Mouse (Mus musculus): ENCODE data around the gene Tspan3. TPM values are rescaled to one million over a fixed set of nuclear protein-coding genes. Genes with fewer than 3 reads are reported as not detected.

The Tspan3 gene
- polyA plus RNA-seq, 1 experiment from 2014 or later: 533 TPM

DNA sequence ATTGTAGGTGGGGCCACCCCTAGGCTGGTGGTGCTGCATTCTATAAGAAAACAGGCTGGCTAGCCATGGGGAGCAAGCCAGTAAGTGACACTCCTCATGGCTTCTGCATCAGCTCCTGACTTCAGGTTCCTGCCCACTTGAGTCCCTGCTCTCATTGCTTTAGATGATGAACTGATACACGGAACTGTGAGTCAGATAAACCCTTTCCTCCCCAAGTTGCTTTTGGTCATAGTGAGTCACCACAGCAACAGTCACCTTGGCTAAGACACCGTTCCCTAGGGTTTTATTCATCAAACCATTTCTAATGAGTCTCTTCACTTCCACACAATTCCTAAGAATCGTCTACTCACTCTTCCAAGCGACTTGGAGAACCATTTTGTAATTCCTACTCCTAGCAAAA is 31.6 kb upstream of the Tspan3 start:
- H3K4me3 ChIP-seq (ENCODE audit: low read length): no peak overlapping the region
- H3K27ac ChIP-seq (ENCODE audit: low read depth, low read length): no peak overlapping the region
- H3K27me3 ChIP-seq (ENCODE audit: control insufficient read depth, insufficient read depth, low read length): no peaks in the 10 kb centered on the region
- H3K9ac ChIP-seq (ENCODE audit: low read depth, low read length): no peak overlapping the region
- no peak for ATAC-seq (ENCODE audit: low FRiP score, low TSS enrichment)
- no peaks in the 10 kb centered on the region for H3K36me3 ChIP-seq (ENCODE audit: control insufficient read depth, insufficient read depth, low read length)
- WGBS: 79% methylated on average over 4 of the region's 4 CpGs
- no peaks in the 10 kb centered on the region for H3K9me3 ChIP-seq (ENCODE audit: control insufficient read depth, low read length)
- no peaks in the 10 kb centered on the region; the same call in 1 of the 2 replicates for H3K4me1 ChIP-seq (ENCODE audit: control insufficient read depth, insufficient read depth, low read length)
- H3K4me2 ChIP-seq (replicated peaks; ENCODE audit: low read depth, low read length): no peak overlapping the region

GRCm38 (mm10) chr9:56195193-56195592 is 29.9 kb upstream of the Tspan3 start:
- Histone ChIP-seq H3K27ac (ENCODE audit: low read depth, low read length) (no peak overlapping the region), H3K4me3 (ENCODE audit: low read length) (no peak overlapping the region), H3K9me3 (ENCODE audit: control insufficient read depth, low read length) (no peaks in the 10 kb centered on the region), H3K9ac (ENCODE audit: low read depth, low read length) (no peak overlapping the region), H3K27me3 (ENCODE audit: control insufficient read depth, insufficient read depth, low read length) (no peaks in the 10 kb centered on the region), H3K4me1 (ENCODE audit: control insufficient read depth, insufficient read depth, low read length) (no peaks in the 10 kb centered on the region; the same call in 1 of the 2 replicates), H3K36me3 (ENCODE audit: control insufficient read depth, insufficient read depth, low read length) (no peaks in the 10 kb centered on the region), H3K4me2 (replicated peaks; ENCODE audit: low read depth, low read length) (no peak overlapping the region)
- WGBS: 33% methylated on average over 3 of the region's 3 CpGs
- ATAC-seq (ENCODE audit: low FRiP score, low TSS enrichment): 0 out of 2 replicates have a peak, but pooled peaks have one; percentile 8

DNA sequence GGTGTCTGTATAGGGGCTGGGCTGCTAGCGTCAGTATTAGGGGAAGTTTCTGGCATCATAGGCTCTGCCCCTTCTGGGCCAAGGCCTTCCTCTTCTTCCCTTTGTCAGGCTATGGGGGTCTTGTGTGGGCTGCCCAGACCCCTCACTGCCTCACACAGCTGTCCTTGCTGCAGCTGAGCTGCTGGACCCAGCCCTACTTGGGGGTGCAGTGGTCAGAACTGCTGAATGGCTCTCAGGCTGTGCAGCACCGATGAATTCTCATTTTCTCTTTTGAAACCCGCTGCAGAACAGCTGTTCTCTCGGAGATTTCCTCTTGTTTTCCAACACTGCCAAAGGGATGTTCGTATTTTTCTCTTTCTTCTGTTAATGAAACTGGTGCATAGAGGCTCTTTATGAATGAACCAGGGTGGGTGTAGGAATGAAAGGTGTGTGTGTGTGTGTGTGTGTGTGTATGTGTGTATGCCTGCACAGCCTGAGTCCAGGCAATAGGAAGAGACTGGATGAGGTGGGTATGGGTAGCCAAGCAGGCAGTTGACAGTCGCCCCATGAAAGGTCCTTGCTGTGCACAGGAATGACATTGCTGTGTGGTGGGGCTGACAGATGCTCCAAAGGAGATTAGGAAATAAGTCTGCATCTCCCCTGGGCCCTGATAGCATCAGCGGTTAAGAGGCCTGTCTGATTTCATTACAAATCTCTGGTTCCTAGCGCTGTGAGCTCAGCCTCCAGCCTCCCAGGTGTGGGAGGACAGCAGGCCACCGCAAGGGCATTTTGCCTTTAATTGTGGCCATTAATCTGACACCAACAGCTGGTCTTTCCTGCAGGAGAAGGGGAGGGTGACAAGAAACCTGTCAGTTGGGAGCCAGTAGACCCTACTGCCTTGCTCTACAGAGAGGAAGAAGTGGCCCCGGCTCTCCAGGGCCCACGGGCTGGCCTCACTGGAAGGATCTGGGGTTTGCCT is 26.5 kb upstream of the Tspan3 start:
- ATAC-seq (ENCODE audit: low FRiP score, low TSS enrichment): peak; percentile 77

DNA sequence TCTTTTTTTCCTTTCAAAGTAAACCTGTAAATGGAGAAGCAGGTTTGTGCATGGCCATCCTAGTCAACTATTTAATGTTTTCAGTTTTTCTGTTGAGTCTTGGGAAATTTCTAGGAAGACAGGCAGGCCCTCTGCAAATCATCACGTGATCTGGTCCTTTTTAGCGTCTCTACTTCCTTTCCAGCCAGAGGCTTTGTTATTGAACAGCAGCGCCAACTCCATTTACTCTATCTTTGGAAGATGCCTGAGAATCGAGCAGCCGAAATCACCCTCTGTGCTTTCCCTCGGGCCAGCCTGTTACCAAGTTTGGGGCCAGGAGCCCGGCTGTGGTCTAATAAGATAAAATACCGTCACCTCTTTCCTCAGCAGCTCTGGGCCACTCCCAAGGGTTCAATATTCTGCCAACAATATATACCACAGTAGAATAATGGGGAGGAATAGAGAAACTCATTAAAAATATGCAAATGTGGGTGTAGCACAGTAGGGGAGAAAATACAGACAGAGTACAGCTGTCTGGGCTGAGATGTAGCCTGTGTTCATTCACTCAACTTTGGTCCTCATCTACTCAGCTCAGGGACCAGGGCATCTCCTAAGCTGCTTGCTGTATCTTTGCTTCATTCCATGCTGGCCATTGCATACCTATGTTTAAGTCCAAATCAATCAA is 15.0 kb upstream of the Tspan3 start:
- no peak for ATAC-seq (ENCODE audit: low FRiP score, low TSS enrichment)
- Histone ChIP-seq H3K4me1 (ENCODE audit: control insufficient read depth, insufficient read depth, low read length) (0 out of 2 replicates have a peak, but pooled peaks cover 3% of the 10 kb centered on the region), H3K9me3 (ENCODE audit: control insufficient read depth, low read length) (no peaks in the 10 kb centered on the region), H3K4me3 (ENCODE audit: low read length) (no peak overlapping the region), H3K4me2 (replicated peaks; ENCODE audit: low read depth, low read length) (no peak overlapping the region), H3K9ac (ENCODE audit: low read depth, low read length) (no peak overlapping the region), H3K36me3 (ENCODE audit: control insufficient read depth, insufficient read depth, low read length) (no peaks in the 10 kb centered on the region), H3K27ac (ENCODE audit: low read depth, low read length) (no peak overlapping the region), H3K27me3 (ENCODE audit: control insufficient read depth, insufficient read depth, low read length) (no peaks in the 10 kb centered on the region)
- WGBS: 52% methylated on average over 8 of the region's 8 CpGs

More for the DNA sequence above, 26.5 kb upstream of the Tspan3 start:
- no peak overlapping the region for H3K9ac ChIP-seq (ENCODE audit: low read depth, low read length)
- no peaks in the 10 kb centered on the region; the same call in 1 of the 2 replicates for H3K4me1 ChIP-seq (ENCODE audit: control insufficient read depth, insufficient read depth, low read length)
- H3K27ac ChIP-seq (ENCODE audit: low read depth, low read length): no peak overlapping the region
- H3K27me3 ChIP-seq (ENCODE audit: control insufficient read depth, insufficient read depth, low read length): no peaks in the 10 kb centered on the region
- no peak overlapping the region for H3K4me3 ChIP-seq (ENCODE audit: low read length)
- H3K36me3 ChIP-seq (ENCODE audit: control insufficient read depth, insufficient read depth, low read length): no peaks in the 10 kb centered on the region
- H3K4me2 ChIP-seq (replicated peaks; ENCODE audit: low read depth, low read length): no peak overlapping the region
- no peaks in the 10 kb centered on the region for H3K9me3 ChIP-seq (ENCODE audit: control insufficient read depth, low read length)
- WGBS: 23% methylated on average over 11 of the region's 11 CpGs

- Histone ChIP-seq H3K36me3 (ENCODE audit: control insufficient read depth, insufficient read depth, low read length) (no peaks in the 10 kb centered on the region), H3K27ac (ENCODE audit: low read depth, low read length) (no peak overlapping the region), H3K4me2 (replicated peaks; ENCODE audit: low read depth, low read length) (no peak overlapping the region), H3K9ac (ENCODE audit: low read depth, low read length) (no peak overlapping the region), H3K9me3 (ENCODE audit: control insufficient read depth, low read length) (no peaks in the 10 kb centered on the region), H3K27me3 (ENCODE audit: control insufficient read depth, insufficient read depth, low read length) (no peaks in the 10 kb centered on the region), H3K4me1 (ENCODE audit: control insufficient read depth, insufficient read depth, low read length) (0 out of 2 replicates have a peak, but pooled peaks cover 3% of the 10 kb centered on the region), H3K4me3 (ENCODE audit: low read length) (no peak overlapping the region)
- 73% methylated on average over 6 of the region's 6 CpGs for WGBS
- ATAC-seq (ENCODE audit: low FRiP score, low TSS enrichment): peak; percentile 62
Measured at GRCm38 (mm10) chr9:56179416-56180117, 14.3 kb upstream of the Tspan3 start.

GRCm38 (mm10) chr9:56177354-56177753 is 12.1 kb upstream of the Tspan3 start:
- H3K4me2 ChIP-seq (replicated peaks; ENCODE audit: low read depth, low read length): no peak overlapping the region
- H3K4me3 ChIP-seq (ENCODE audit: low read length): no peak overlapping the region
- H3K27me3 ChIP-seq (ENCODE audit: control insufficient read depth, insufficient read depth, low read length): no peaks in the 10 kb centered on the region
- no peaks in the 10 kb centered on the region for H3K36me3 ChIP-seq (ENCODE audit: control insufficient read depth, insufficient read depth, low read length)
- ATAC-seq (ENCODE audit: low FRiP score, low TSS enrichment): no peak
- 0 out of 2 replicates have a peak, but pooled peaks cover 3% of the 10 kb centered on the region for H3K4me1 ChIP-seq (ENCODE audit: control insufficient read depth, insufficient read depth, low read length)
- no peak overlapping the region for H3K27ac ChIP-seq (ENCODE audit: low read depth, low read length)
- no peak overlapping the region for H3K9ac ChIP-seq (ENCODE audit: low read depth, low read length)
- 80% methylated on average over 4 of the region's 4 CpGs for WGBS
- no peaks in the 10 kb centered on the region for H3K9me3 ChIP-seq (ENCODE audit: control insufficient read depth, low read length)

DNA sequence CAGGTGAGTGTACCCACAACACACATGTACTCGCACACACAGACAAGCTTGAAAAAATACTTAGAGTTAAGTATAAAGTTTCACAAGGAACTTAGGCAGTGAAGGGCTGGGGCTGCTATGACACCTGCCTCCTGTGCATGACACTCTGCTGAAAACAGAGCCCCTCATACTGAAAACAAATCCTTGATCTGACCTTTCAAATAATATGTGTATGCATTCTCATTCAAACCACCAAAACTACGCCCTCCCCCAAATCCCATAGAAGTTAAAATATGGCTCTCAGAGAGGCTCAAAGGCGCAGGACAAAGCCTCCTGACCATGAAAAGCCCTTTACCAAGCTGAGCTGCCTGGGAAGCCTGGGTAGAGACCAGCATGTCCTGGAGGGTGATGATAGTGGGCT is 10.0 kb upstream of the Tspan3 start:
- no peak overlapping the region for H3K9ac ChIP-seq (ENCODE audit: low read depth, low read length)
- no peak overlapping the region for H3K4me3 ChIP-seq (ENCODE audit: low read length)
- WGBS: 72% methylated on average over 3 of the region's 3 CpGs

GRCm38 (mm10) chr9:56167690-56168089 is 2.4 kb upstream of the Tspan3 start:
- H3K36me3 ChIP-seq (ENCODE audit: control insufficient read depth, insufficient read depth, low read length): no peaks in the 10 kb centered on the region
- H3K9me3 ChIP-seq (ENCODE audit: control insufficient read depth, low read length): no peaks in the 10 kb centered on the region
- 83% methylated on average over 6 of the region's 6 CpGs for WGBS
- no peak overlapping the region for H3K4me3 ChIP-seq (ENCODE audit: low read length)
- no peaks in the 10 kb centered on the region for H3K27me3 ChIP-seq (ENCODE audit: control insufficient read depth, insufficient read depth, low read length)
- no peak overlapping the region for H3K9ac ChIP-seq (ENCODE audit: low read depth, low read length)
- H3K4me2 ChIP-seq (replicated peaks; ENCODE audit: low read depth, low read length): no peak overlapping the region
- no peaks in the 10 kb centered on the region for H3K4me1 ChIP-seq (ENCODE audit: control insufficient read depth, insufficient read depth, low read length)
- H3K27ac ChIP-seq (ENCODE audit: low read depth, low read length): no peak overlapping the region
- ATAC-seq (ENCODE audit: low FRiP score, low TSS enrichment): no peak

More for the DNA sequence above, 10.0 kb upstream of the Tspan3 start:
- H3K27ac ChIP-seq (ENCODE audit: low read depth, low read length): no peak overlapping the region
- H3K36me3 ChIP-seq (ENCODE audit: control insufficient read depth, insufficient read depth, low read length): no peaks in the 10 kb centered on the region
- H3K27me3 ChIP-seq (ENCODE audit: control insufficient read depth, insufficient read depth, low read length): no peaks in the 10 kb centered on the region
- ATAC-seq (ENCODE audit: low FRiP score, low TSS enrichment): no peak
- no peak overlapping the region for H3K4me2 ChIP-seq (replicated peaks; ENCODE audit: low read depth, low read length)
- 0 out of 2 replicates have a peak, but pooled peaks cover 3% of the 10 kb centered on the region for H3K4me1 ChIP-seq (ENCODE audit: control insufficient read depth, insufficient read depth, low read length)
- H3K9me3 ChIP-seq (ENCODE audit: control insufficient read depth, low read length): no peaks in the 10 kb centered on the region

Measured in kidney, embryonic 14.5 days (tissue).